Mouse (Mus musculus): ENCODE data around the gene Wdhd1. TPM values are rescaled to one million over a fixed set of nuclear protein-coding genes. Genes with fewer than 3 reads are reported as not detected.

The Wdhd1 gene
- polyA plus RNA-seq, 1 experiment from 2014 or later = 13.4 TPM

GRCm38 (mm10) chr14:47234526-47235250 is 42.0 kb downstream of the Wdhd1 start:
- H3K4me1 ChIP-seq (replicated peaks) = no peaks in the 10 kb centered on the region

GRCm38 (mm10) chr14:47234032-47234431 is 42.6 kb downstream of the Wdhd1 start:
- ATAC-seq (ENCODE audit: low FRiP score, low read depth) = no peak
- 97% methylated on average over 3 of the region's 3 CpGs for WGBS

More at GRCm38 (mm10) chr14:47234526-47235250, 42.0 kb downstream of the Wdhd1 start:
- Histone ChIP-seq H3K4me2 (no peak overlapping the region), H3K27me3 (no peaks in the 10 kb centered on the region), H3K36me3 (no peaks in the 10 kb centered on the region), H3K4me3 (no peak overlapping the region), H3K27ac (replicated peaks) (no peak overlapping the region), H3K9ac (no peak overlapping the region), H3K9me3 (no peaks in the 10 kb centered on the region)
- 70% methylated on average over 5 of the region's 5 CpGs for WGBS
- ATAC-seq (ENCODE audit: low FRiP score, low read depth) = no peak

GRCm38 (mm10) chr14:47233602-47234001 is 43.1 kb downstream of the Wdhd1 start:
- Histone ChIP-seq H3K9me3 (no peaks in the 10 kb centered on the region), H3K27ac (replicated peaks) (no peak overlapping the region), H3K4me2 (no peak overlapping the region), H3K36me3 (no peaks in the 10 kb centered on the region), H3K9ac (no peak overlapping the region), H3K27me3 (no peaks in the 10 kb centered on the region), H3K4me1 (replicated peaks) (no peaks in the 10 kb centered on the region), H3K4me3 (no peak overlapping the region)
- WGBS = 83% methylated on average over 2 of the region's 2 CpGs
- no peak for ATAC-seq (ENCODE audit: low FRiP score, low read depth)

More at GRCm38 (mm10) chr14:47234032-47234431, 42.6 kb downstream of the Wdhd1 start:
- Histone ChIP-seq H3K4me3 (no peak overlapping the region), H3K36me3 (no peaks in the 10 kb centered on the region), H3K27ac (replicated peaks) (no peak overlapping the region), H3K4me1 (replicated peaks) (no peaks in the 10 kb centered on the region), H3K27me3 (no peaks in the 10 kb centered on the region), H3K9me3 (no peaks in the 10 kb centered on the region), H3K9ac (no peak overlapping the region), H3K4me2 (no peak overlapping the region)

GRCm38 (mm10) chr14:47229796-47230376 is 46.8 kb downstream of the Wdhd1 start:
- Histone ChIP-seq H3K4me1 (replicated peaks) (no peaks in the 10 kb centered on the region), H3K4me2 (no peak overlapping the region), H3K27me3 (no peaks in the 10 kb centered on the region), H3K36me3 (no peaks in the 10 kb centered on the region), H3K9ac (no peak overlapping the region), H3K9me3 (no peaks in the 10 kb centered on the region), H3K4me3 (no peak overlapping the region), H3K27ac (replicated peaks) (no peak overlapping the region)
- WGBS = 80% methylated on average over 11 of the region's 11 CpGs
- ATAC-seq (ENCODE audit: low FRiP score, low read depth) = no peak

- no peak overlapping the region for H3K27ac ChIP-seq (replicated peaks)
- no peak overlapping the region for H3K4me3 ChIP-seq
- no peaks in the 10 kb centered on the region for H3K4me1 ChIP-seq (replicated peaks)
- H3K36me3 ChIP-seq = no peaks in the 10 kb centered on the region
- H3K27me3 ChIP-seq = no peaks in the 10 kb centered on the region
- WGBS = 93% methylated on average over 8 of the region's 8 CpGs
- no peak for ATAC-seq (ENCODE audit: low FRiP score, low read depth)
- no peak overlapping the region for H3K9ac ChIP-seq
- no peak overlapping the region for H3K4me2 ChIP-seq
- H3K9me3 ChIP-seq = no peaks in the 10 kb centered on the region
Observed at GRCm38 (mm10) chr14:47225931-47226330, 50.7 kb downstream of the Wdhd1 start.

GRCm38 (mm10) chr14:47224476-47225325 is 52.0 kb downstream of the Wdhd1 start:
- WGBS = 82% methylated on average over 10 of the region's 10 CpGs
- H3K27me3 ChIP-seq = no peaks in the 10 kb centered on the region
- no peak overlapping the region for H3K4me3 ChIP-seq
- no peaks in the 10 kb centered on the region for H3K4me1 ChIP-seq (replicated peaks)
- no peak overlapping the region for H3K27ac ChIP-seq (replicated peaks)
- H3K9me3 ChIP-seq = no peaks in the 10 kb centered on the region
- H3K36me3 ChIP-seq = no peaks in the 10 kb centered on the region
- no peak for ATAC-seq (ENCODE audit: low FRiP score, low read depth)
- H3K9ac ChIP-seq = no peak overlapping the region
- no peak overlapping the region for H3K4me2 ChIP-seq

- Histone ChIP-seq H3K9me3 (no peaks in the 10 kb centered on the region), H3K4me2 (no peak overlapping the region), H3K4me1 (replicated peaks) (no peaks in the 10 kb centered on the region), H3K4me3 (no peak overlapping the region), H3K9ac (no peak overlapping the region), H3K27me3 (no peaks in the 10 kb centered on the region), H3K27ac (replicated peaks) (no peak overlapping the region), H3K36me3 (no peaks in the 10 kb centered on the region)
- ATAC-seq (ENCODE audit: low FRiP score, low read depth) = no peak
- WGBS = 82% methylated on average over 11 of the region's 11 CpGs
Observed at GRCm38 (mm10) chr14:47222631-47223450, 53.8 kb downstream of the Wdhd1 start.

GRCm38 (mm10) chr14:47221567-47221966 is 55.1 kb downstream of the Wdhd1 start:
- H3K4me1 ChIP-seq (replicated peaks) = no peaks in the 10 kb centered on the region
- WGBS = 86% methylated on average over 11 of the region's 11 CpGs
- H3K9me3 ChIP-seq = no peaks in the 10 kb centered on the region
- H3K36me3 ChIP-seq = no peaks in the 10 kb centered on the region
- H3K27me3 ChIP-seq = no peaks in the 10 kb centered on the region
- no peak for ATAC-seq (ENCODE audit: low FRiP score, low read depth)
- no peak overlapping the region for H3K9ac ChIP-seq
- no peak overlapping the region for H3K27ac ChIP-seq (replicated peaks)
- no peak overlapping the region for H3K4me3 ChIP-seq
- H3K4me2 ChIP-seq = no peak overlapping the region

- ATAC-seq (ENCODE audit: low FRiP score, low read depth) = no peak
- Histone ChIP-seq H3K36me3 (no peaks in the 10 kb centered on the region), H3K4me3 (no peak overlapping the region), H3K4me2 (no peak overlapping the region), H3K27me3 (no peaks in the 10 kb centered on the region), H3K9ac (no peak overlapping the region), H3K4me1 (replicated peaks) (no peaks in the 10 kb centered on the region), H3K27ac (replicated peaks) (no peak overlapping the region), H3K9me3 (no peaks in the 10 kb centered on the region)
- 85% methylated on average over 8 of the region's 8 CpGs for WGBS
Observed at GRCm38 (mm10) chr14:47220231-47221025, 56.2 kb downstream of the Wdhd1 start.

- no peak for ATAC-seq (ENCODE audit: low FRiP score, low read depth)
- Histone ChIP-seq H3K9me3 (no peaks in the 10 kb centered on the region), H3K9ac (no peak overlapping the region), H3K4me1 (replicated peaks) (no peaks in the 10 kb centered on the region), H3K36me3 (no peaks in the 10 kb centered on the region), H3K27me3 (no peaks in the 10 kb centered on the region), H3K4me3 (no peak overlapping the region), H3K27ac (replicated peaks) (no peak overlapping the region), H3K4me2 (no peak overlapping the region)
- 84% methylated on average over 9 of the region's 9 CpGs for WGBS
Observed at GRCm38 (mm10) chr14:47218766-47219606, 57.7 kb downstream of the Wdhd1 start.

Data from hindbrain, embryonic 15.5 days (tissue).